Mouse (Mus musculus): Measurements from ENCODE around the gene Def6.

DNA sequence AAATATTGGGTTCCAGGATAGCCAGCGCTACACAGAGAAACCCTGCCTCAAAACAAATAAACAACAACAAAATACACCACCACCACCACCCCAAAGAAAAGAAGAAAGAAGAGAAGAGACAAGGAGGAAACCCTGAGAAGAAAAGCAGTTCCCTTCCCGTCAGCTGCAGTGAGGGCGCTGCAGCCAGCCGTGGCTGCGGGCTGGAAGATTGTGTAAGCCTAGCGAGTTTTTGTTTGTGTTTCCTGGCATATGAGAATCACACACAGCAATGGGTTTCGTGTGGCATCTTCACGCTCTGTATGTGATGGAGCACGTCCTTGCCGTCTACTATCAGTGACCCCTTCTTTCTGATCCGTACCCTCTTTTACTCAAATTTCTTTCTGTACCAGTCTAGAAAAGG, 39.1 kb downstream of the Def6 start:
- no peak for TF ChIP-seq ZNF384 (IDR thresholded peaks at IDR 0.05; ENCODE audit: low read depth, low read length)
- TF ChIP-seq CHD2 (IDR thresholded peaks at IDR 0.05; ENCODE audit: low read depth, low read length) = no peak
- TF ChIP-seq ZC3H11A (IDR thresholded peaks at IDR 0.05; ENCODE audit: borderline replicate concordance, low read depth, low read length) = no peak
- TF ChIP-seq MAFK (IDR thresholded peaks at IDR 0.05; ENCODE audit: insufficient read depth, low read depth, low read length) = no peak
- no peak for TF ChIP-seq HCFC1 (IDR thresholded peaks at IDR 0.05; ENCODE audit: borderline replicate concordance, insufficient read depth, low read length)

All from ES-E14 (cell line).